Mouse (Mus musculus): ENCODE data around the gene Matn3.
A peak's percentile ranks its signal among the peaks of the same experiment; 100 is the strongest.
"Not testable (repeated sequence)": the region's sequence is repeated elsewhere in the genome, so short reads cannot be mapped to it uniquely, and the experiment has no call there.

The Matn3 gene

DNA sequence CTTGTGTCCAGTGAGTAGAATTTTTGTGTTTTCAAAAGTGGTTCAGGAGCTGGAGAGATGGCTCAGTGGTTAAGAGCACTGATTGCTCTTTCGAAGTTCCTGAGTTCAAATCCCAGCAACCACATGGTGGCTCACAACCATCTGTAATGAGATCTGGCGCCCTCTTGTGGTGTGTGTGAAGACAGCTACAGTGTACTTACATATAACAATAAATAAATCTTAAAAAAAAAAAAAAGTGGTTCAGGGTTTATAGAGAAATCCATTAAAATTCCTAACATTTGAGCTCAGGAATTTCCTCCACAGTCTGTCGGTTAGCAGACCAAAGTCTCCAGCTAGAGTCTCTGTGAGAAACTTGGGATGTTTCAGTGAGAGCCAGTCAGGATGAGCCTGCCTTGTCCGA is 11.5 kb upstream of the Matn3 start:
- DNase-seq (ENCODE audit: low spot score), result not testable (repeated sequence)

DNA sequence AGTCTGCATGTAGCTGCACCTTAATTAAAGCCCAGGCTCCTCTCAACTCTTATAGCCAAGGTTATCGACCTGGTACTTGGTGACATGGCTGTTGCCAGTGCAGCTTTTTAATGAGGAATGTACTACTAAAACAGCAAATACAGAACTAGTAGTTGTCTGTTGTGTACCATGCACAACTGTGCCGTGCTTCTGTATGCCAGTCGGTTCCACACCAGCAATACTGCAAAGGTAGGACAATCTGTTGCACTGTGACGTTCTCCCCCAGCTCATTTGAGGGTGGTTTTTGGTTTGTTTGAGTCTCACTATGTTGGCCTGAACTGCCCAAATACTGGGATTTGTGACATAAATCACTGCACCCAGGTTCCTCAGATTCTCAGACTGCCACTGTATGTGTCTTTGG is 8.2 kb upstream of the Matn3 start:
- DNase-seq (ENCODE audit: low spot score), result no peak

DNA sequence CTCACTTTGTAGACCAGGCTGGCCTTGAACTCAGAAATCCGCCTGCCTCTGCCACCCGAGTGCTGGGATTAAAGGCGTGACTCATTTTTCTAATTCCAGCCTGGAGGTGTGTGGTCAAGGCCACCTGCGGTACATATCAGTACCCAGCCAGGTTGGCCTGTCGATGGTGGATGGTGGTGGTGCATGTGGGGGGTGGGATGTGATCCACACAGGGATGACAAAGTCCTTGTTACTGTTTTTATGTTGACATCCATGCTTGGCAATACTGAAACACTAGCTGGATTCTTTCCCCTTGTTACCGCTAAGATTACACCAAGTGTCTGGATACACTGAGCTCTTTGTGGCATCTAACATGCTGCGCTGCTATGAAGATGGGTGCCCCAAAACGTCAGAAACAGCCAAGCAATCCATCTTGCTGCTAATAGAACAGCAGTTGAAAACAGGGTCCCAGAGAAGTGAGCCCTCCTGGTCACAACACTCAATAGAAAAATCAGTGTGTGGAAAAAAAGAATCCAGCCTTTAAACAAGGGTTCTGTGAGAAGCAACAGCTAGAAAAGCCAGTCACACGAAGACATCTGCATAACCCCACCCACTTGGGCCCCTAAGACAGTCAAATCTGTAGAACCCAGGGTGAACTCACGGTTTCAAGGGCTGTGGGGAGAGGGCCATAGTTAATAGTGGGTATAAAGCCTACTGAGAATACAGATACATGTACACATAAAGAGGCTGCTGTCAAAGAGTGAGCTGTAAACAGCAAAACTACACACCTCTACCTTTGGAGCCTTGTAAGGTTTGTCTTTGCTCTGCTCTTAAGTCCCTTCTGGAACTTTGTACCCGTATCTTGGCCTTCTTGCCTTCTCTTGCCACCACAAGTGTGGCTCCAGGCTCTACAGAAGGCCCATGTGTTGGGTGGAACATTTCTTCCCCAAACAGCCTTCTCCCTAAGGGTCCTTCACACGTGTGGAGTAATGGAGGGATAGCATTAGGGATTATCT is 7.4 kb upstream of the Matn3 start:
- DNase-seq (ENCODE audit: low spot score), result no peak

DNA sequence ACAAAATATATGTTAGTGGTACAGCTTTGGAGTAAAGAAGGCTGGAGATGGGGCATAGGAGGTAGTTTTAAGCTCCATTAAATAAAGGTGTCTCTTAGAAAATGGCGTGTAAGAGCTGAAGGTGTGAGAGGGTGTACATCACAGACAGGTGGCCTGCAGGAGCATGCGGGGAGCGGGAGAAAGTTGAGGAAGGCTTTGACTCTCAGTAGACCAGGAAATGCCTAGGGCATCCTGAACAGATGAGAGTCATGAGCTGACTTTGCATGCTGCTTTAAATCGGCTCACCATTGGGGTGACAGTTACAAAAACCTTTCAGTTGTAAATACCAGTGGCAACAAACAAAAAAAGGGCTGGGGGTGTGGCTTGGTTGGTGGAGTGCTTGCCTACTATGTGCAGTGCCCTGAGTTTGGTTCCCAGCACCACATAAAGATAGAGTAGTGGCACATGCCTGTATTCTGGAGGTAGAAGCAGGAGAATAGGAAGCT is 6.6 kb upstream of the Matn3 start:
- DNase-seq (ENCODE audit: low spot score), result no peak

DNA sequence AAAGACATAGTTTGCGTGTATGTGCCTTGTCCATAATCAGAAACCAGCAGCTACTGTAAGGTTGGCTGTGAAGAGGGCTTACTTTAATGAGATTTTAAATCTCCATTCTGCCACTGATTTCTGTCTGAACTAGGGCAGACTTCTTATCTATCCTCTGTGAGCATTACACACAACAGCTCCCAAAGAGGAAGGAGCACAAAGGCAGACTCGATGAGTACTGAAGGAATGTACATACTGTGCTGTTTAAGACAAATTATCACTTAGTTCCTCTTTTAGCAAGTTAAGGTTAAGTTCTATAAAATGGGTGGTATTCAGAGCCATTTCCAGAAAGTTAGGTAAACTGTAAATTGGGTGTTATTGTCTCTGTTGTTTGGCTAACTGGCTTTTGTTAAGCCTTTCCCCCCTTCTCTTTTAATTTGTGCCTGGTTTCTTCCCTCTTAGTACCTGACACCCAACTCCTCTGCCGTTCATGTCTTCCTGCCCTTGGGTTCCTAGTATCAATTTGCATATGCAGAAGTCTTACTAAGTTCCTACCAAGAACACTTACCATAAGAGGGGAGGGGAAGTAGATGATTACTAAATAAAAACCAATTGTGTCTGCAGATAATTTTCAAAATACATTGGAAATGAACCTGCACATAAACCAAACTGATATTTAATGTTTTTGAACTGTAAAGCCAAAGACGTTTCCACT is 5.9 kb upstream of the Matn3 start:
- DNase-seq (ENCODE audit: low spot score), result no peak

DNA sequence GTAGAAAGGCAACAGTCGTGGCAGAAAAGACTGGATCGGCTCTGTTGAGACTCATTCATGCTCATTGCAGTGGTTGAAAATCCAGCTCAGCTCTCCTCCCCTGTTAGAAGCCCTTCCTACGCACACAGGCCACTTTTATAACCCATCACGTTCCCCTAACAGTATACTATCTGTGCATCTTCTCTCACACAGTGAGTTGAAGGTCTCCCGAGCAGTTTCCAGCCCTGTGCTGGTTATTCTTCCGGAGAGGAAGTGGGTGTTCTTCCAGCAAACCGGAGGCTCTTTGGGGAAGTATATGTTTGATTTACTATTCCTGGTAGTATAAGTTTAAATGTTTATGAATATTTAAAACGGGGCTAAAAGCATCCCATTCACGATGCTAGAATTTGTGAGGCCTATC is 566 bp upstream of the Matn3 start:
- DNase-seq (ENCODE audit: low spot score), result no peak

DNA sequence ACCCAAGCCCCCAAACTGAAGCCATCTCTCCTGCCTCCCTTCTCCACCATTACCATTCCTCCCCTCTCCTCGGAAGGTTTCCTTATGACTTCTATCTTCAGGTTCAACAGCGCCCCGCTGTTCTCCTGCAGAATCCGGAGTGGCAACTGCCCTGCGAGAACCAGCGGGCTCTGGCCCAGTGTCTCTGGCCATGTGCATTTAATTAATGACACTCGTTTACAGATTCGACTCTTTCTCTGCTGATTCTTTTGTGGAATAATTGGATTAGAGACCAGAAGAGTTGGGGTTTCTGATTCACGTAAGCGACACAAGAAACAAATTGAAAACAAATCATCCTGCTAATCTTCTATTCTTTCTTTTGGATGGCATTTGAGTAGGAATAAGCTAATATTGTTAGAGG is 5.4 kb downstream of the Matn3 start:
- DNase-seq (ENCODE audit: low spot score), result no peak

DNA sequence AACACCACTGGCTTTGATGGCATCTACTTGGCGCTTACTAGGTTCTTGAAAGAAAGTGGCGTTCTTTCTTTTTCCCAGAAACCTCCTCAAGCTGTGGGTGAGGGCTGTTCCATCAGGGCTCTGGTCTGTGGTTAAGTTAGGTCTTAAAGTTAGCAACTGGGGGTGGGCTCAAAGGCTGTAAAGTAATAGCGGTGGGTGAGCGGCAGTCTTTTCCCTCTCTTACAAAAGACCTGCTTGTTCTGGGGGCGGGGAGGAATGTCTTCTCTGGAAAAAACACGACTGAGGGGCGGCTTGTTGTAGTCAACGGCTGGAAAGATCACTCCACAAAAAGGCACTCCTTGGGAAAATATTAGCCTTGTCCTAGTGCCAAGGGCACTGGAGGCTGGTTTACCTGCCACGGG is 6.4 kb downstream of the Matn3 start:
- no peak for DNase-seq (ENCODE audit: low spot score)

DNA sequence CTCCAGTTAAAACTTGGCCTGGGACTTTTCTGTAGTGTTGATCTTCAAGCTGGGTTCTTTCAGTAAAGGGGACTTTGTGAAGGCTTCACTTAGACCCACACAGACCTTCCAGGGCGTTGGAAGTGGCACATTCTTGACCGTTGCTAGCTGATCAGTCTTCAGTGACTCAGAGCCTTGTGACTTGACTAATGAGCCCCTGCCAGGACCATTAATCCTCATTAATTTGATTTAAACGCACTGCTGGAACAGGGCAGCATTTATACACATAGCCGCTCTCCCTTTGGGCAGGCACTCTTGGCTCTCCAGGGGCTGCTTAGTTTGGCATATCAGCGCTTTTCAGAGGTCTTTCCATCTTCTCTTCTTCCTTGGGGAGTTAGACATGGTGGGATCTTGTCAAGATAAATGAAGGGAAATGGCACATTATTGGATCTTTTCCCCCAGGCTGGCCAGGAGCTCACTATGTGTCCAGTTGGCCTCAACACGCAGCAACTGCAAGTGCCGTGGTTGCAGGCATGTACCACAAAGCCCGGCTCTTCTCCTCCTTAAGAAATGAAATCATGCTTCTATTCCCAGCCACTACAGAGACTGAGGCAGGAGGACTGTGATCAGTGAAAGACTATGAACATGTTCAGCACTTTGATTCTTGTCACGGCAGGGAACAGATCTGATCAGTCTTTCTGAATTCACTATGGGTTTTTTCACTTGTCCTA is 14.0 kb downstream of the Matn3 start:
- DNase-seq (ENCODE audit: low spot score), result no peak

DNA sequence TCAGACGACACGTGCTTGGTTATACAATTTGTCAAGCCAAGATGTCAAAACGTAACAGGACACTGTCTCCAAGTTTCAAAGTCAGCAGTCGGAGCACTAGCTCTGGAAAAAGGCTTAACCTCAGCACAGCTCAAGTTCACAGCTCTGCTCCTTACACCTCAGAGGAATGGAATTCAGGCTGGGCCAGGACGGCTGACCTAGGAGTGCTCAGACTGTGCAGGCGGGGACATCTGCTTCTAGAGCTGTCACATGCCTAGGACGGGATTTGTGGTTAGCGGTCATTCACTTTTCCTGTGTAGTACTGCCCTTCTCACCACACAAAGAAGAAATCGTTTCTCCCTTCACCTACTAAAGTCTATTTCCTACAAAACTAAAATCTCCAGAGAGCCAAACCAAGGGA is 22.1 kb downstream of the Matn3 start:
- DNase-seq (ENCODE audit: low spot score), result no peak

DNA sequence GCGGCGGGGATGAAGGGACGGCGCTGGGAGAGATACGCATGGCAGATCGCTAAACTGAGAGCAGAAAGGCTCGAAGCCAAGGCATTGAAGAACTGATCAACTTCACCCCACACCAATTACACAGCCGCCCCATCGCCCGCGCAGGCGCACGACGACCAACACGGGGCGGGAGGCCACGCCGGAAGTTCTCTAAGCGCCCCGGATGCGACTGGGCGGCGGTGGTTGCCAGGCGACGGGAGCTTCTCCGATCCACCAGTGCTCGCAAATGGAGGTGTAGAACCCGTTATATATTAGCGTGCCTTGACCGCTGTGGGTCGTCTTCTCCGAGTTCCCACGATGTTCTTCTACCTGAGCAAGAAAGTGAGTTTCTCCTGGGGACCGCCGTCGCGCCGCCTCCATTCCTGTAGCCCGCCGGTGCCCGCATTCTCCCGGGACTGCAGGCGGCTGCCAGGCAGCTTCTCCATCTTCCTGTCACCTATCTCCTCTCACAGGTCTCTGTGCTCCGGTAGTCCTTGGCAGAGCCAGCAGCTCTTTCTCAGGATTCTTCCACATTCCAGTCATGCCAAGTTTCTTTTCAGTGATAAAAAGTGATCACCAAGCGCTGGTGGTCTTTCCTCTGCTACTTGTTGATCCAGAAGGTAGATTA is 26.2 kb downstream of the Matn3 start, which contains the start of gene Wdr35:
Gene Wdr35 (plus strand): TSS at position 73 of the 646 bp plus-strand sequence.
- DNase-seq (ENCODE audit: low spot score), result peak; percentile 89

DNA sequence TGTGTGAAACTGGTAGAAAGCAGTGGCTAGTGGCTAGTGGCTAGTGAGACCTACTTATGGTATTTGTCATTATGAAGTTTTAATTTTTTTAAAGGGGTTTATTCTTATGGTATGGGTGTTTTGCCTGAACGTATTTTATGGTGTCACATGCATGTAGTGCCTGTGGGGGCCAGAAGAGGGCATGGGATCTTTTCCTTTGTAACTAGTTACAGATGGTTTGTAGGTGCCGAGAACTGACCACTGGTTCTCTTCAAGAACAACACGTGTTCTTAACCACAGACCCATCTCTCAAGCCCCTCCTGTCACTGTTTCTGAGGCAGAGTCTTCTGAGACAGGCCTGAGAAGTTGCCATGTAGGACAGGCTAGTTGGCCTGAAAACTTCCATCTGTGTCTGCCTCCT is 27.3 kb downstream of the Matn3 start:
- DNase-seq (ENCODE audit: low spot score), result no peak

DNA sequence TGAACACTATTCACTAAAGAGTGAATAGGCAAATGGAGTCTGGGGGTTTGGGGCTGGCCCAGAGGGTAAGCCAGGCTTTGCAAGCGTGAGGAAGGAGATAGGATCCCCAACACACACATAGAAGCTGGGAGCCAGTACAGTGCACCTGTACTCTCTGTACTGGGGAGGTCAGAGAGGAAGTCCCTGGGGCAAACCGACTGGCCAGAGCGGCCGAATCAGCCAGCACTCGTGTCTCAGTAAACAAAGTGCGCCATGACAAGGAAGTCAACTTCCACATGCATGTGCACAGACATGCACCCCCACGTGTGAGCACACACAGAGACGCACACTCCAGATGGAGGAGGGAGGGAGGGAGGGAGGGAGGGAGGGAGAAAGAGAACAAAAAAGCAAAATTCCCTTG is 45.5 kb downstream of the Matn3 start:
- DNase-seq (ENCODE audit: low spot score), result no peak

DNA sequence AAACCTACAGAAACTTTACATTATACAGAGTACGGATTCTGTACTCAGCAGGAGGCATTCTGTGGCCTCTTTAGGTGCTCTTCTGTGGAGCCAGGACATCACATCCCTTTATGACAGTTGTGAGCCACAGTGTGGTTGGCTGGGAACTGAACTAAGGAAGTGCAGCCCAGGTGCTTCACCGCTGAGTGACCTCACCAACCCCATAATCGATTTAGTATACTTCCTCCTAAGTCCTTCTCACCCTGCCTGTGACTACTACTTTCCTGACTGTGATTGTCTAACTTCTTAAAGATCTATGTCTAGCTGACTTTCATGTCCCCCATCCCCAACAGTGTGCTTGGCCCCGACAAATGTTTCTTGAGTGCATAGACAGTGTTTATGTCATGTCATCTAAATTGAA is 50.6 kb downstream of the Matn3 start:
- DNase-seq (ENCODE audit: low spot score), result no peak

DNA sequence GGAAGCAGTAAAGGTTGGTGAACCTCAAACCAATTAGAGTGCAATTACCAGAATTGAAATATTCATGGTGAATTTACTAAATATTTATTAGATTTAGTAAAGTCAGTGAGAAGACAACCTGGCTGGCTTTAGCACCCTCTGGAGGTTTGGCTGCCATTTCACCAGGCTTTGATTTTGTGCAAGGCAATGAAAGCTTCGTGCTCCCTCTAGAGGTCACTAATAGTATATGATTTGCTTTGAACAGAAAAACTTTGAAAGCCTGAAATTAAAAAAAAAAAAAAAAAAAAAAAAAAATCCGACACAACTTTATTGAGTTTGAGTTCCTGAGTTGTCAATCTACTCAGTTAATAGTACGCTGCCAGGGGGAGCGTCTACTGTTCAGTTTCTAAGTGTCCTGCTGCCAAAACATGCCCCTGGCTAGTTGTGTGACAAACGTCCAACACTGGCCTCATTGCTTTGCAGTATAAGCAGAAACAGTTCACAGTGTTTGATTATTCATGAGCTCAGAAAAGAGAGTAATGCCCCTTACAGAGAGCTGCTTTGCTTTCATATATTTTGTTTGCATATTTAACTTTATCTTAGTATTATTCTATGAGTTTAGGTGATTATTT is 54.4 kb downstream of the Matn3 start:
- DNase-seq (ENCODE audit: low spot score), result peak; percentile 23

DNA sequence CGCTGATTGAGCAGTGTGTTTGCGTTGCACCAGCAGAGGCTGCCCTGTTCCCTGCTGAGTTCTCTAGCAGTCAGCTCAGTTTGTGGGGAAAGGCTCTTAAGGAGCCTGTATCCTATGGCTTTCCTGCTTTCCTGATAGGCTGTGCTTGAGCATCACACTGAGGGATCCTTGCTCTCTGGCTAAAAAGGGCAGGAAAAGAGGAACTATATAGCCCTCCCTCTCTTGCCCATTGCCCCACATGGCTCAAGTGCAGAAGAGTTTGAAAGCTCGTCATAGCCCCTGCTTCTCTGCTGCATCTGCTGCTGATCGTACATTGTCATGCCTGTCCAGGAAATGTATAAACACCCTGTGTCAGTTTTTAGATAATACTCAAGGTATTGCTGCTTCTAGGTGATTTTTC is 59.4 kb downstream of the Matn3 start:
- DNase-seq (ENCODE audit: low spot score), result no peak

DNA sequence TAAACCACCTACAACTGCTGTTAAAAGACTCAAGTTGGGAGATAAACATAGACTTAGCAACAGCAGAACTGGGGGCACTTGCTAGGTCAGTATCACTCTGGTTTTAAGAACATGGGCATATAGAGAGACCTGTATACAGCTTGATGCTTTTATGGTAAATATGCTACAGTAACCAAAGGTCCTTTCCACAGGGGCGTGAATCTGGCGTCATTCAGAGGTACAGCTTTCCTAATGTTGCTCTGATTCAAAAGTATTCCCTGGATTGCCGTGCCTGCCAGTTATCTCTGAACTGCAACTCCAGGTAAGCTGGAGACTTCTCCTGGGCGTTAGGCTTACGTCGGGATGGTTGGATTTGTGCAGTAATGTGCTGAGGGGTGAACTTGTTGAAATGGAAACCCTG is 60.1 kb downstream of the Matn3 start:
- no peak for DNase-seq (ENCODE audit: low spot score)

DNA sequence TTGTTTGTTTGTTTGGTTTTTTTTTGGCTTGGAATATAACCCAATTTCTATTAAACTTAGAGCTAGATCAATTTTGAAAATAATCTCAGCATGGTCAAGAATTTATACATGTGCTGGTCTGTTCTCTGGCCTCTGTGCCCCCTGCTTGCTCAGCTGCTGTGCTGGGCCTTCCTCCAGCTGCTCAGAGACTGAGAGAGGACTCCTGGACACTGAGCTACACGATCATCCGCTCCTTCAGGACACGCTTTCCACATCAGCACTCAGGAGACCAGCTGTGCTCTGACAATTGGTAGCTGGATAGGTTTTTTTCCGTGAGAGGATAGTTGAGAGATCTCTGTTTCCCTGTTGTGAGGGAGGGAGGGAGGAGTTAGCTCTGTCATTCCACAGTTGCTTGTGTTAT is 62.6 kb downstream of the Matn3 start:
- DNase-seq (ENCODE audit: low spot score), result no peak

DNA sequence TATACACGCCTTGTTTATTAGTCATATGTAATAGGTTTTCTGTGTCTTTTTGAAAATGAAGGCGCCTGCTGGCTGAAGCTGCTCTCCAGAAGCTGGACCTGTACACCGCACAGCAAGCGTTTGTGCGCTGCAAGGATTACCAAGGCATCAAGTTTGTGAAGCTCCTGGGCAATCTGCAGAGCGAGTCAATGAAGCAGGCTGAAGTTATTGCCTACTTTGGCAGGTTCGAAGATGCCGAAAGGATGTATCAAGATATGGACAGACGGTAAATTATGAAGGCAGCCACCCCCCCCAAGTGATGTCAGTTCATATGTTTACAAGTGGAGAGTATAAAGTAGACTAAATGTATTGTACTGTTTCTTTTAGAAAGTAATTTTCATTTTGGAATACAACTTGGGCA is 68.6 kb downstream of the Matn3 start:
- DNase-seq (ENCODE audit: low spot score), result no peak

DNA sequence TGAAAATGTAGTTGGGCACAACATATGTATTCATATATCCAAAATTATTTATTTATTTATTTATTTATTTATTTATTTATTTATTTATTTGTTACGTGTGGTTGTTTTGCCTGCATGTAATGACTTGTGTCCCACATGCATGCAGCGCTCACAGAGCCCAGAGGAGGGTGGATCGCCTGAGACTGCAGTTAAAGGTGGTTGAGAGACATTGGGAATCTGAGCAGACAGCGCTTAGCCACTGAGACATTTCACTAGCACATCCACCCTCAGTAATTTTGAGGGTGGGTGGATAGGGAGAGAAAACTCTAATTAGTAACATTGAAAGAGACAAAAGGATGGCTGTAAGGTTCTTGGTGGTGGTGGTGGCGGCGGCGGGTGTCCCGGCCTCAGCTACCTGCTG is 72.7 kb downstream of the Matn3 start:
- no peak for DNase-seq (ENCODE audit: low spot score)

DNA sequence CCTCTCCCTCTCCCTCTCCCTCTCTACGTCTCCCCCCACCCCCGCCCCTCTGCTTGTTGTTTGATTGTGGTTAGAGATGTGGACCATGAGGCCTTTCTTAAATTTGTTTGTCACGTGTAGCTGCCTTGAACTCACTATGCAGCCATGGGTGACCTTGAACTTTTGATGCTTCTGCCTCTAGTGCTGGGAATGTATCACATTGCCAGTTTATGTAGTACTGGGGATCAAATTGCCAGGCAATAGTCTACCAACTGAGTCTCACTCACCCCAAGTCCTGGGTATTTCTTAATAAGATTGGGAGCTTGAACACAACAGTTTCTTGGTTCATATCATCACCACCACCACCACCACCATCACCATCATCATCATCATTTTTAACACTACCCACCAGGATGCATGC is 73.3 kb downstream of the Matn3 start:
- DNase-seq (ENCODE audit: low spot score), result no peak
